Mouse (Mus musculus) neural tube, embryonic 14.5 days (tissue): ENCODE measurements around the gene Nebl. TPM values are rescaled to one million over a fixed set of nuclear protein-coding genes. Genes with fewer than 3 reads are reported as not detected.

Experiments used
- ATAC-seq: fragments of 200-750 bp; cut with Nextera tagmentation; 2 replicates; pipeline ENCODE4 v1.8.0; 2017; ENCODE audit warnings: low read depth, mild to moderate bottlenecking, moderate TSS enrichment, moderate library complexity
- H3K27ac ChIP-seq: fragments of 300-500 bp; sonication (generic); 2 replicates; pipeline ENCODE4 v1.5.1; 2014; ENCODE audit warnings: low read depth, mild to moderate bottlenecking, control low read depth, low read length, moderate library complexity, mixed read lengths
- H3K27me3 ChIP-seq: fragments of 300-500 bp; sonication (generic); 2 replicates; pipeline ENCODE4 v1.6.1; 2014; ENCODE audit warnings: low read length; ENCODE audit not compliant: control insufficient read depth, insufficient read depth
- H3K36me3 ChIP-seq: fragments of 300-500 bp; sonication (generic); 2 replicates; pipeline ENCODE4 v1.6.1; 2014; ENCODE audit warnings: low read length, mixed read lengths; ENCODE audit not compliant: control insufficient read depth, insufficient read depth
- H3K4me1 ChIP-seq: fragments of 300-500 bp; sonication (generic); 2 replicates; pipeline ENCODE4 v1.6.1; 2014; ENCODE audit warnings: low read length; ENCODE audit not compliant: control insufficient read depth, insufficient read depth
- H3K4me2 ChIP-seq: fragments of 300-500 bp; sonication (generic); 2 replicates; pipeline ENCODE4 v1.6.1; 2014; ENCODE audit warnings: mild to moderate bottlenecking, low read depth, low read length, control low read depth
- H3K4me3 ChIP-seq: fragments of 300-500 bp; sonication (generic); 2 replicates; pipeline ENCODE4 v1.5.1; 2014; ENCODE audit warnings: low read depth, low read length, control low read depth, mixed read lengths
- H3K9ac ChIP-seq: fragments of 300-500 bp; sonication (generic); replicated peaks from 2 replicates; pipeline ENCODE4 v1.6.1; 2014; ENCODE audit warnings: low read depth, mild to moderate bottlenecking, control low read depth, low read length, mixed read lengths
- H3K9me3 ChIP-seq: fragments of 300-500 bp; sonication (generic); 2 replicates; pipeline ENCODE4 v1.6.1; 2016; ENCODE audit warnings: low read length; ENCODE audit not compliant: control insufficient read depth
- WGBS: fragments of 180-500 bp; shearing (Covaris S2); extraction: QIAGEN DNeasy Blood & Tissue Kit; methylation state at CpG from one replicate; pipeline ENCODE4 v1.1.7; 2014; 5-methylcytosine and 5-hydroxymethylcytosine counted together
- polyA plus RNA-seq: library from polyadenylated mRNA; unstranded; fragments of >200 nt; fragmentation: Nextera tagmentation; extraction: Ambion mirVana; gene quantifications from 2 replicates; pipeline ENCODE4 v1.2.1, GENCODE M21; 2014

Gene Nebl
- polyA plus RNA-seq = 16.3 and 16.7 TPM in 2 replicates

DNA sequence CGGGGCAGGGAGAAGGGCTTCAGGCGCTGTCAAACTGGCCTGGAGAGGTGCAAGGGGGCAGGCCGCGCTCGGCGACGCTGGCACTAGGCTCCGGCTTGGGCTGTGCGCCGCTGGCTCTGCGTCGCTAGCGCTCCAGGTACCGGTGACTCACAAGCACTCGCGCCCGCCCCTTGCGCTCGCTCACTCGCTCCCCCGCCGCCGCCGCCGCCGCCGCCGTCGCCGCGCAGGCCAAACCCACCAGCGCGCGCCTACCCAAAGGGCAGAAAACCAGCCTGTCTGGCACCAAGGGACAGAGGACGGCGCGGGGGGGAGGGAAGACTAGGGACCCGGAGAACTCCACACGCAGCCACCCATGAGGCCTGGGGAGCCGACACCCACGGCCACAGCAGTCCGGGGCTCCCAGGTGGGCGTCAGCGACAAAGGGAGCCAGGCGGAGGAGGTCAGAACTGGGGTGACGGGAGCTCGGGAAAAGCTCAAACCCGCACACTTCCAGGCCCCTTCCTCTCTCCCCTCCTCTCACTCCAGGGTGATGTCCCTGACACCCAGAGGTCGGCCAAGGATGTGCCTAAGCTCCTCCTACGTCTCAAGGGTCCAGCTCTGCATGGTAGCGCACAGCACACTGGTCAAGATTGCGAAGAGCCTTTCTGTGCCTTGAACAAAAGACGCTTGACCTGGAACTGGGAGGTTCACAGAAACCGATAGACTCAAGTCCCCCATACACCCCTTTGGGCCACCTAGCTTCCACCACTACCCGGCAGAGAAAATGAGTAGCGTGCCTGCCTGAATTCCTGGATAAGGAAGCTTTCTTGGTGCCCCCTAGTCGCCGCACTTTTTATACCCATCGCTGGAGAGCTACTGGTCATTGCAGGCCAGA lies at the start of gene Nebl:
TSS of gene Nebl (minus strand) at position 508 of the 874 bp plus-strand sequence.
- H3K27ac ChIP-seq = peak within 1 kb of the TSS; percentile 73
- under 1% methylated on average over 58 of the region's 59 CpGs for WGBS
- peaks cover 3% of the 10 kb centered on the region; the same call in 1 of the 2 replicates for H3K27me3 ChIP-seq
- H3K4me2 ChIP-seq = peak within 1 kb of the TSS; percentile 78
- no peaks in the 10 kb centered on the region for H3K36me3 ChIP-seq
- peak; percentile 91 for ATAC-seq
- 0 out of 2 replicates have a peak, but pooled peaks cover 7% of the 10 kb centered on the region for H3K4me1 ChIP-seq
- no peaks in the 10 kb centered on the region for H3K9me3 ChIP-seq
- peak within 1 kb of the TSS; percentile 67 for H3K4me3 ChIP-seq
- H3K9ac ChIP-seq = peak within 1 kb of the TSS; percentile 75

DNA sequence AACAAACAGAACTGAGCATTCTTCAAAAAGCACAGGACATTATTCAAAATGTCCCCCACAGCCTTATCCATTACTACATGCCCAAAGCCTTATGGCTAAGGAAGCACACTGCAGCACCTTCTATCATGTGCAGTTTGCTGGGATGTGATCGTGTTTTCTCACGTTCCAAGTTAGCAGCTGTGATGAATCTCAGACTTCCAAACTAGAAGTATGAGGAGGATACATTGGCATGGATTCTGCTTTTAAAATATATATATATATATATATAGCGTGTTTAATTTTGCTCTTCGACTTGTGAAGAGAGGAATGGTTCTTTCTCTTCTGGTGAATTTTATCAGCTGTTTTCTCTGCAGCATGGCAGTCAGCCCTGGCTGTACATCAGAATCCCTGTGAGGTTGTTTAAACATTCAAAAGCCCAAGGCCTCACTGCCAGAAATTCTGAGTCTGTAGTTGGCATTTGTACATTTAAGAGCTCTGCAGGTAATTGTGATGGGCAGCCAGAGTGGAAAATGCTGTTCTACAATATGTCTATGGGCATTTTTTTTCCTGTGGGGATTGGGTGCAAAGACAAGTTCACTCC lies 39.1 kb upstream of the Nebl start:
- Histone ChIP-seq H3K4me3 (no peak overlapping the region), H3K9me3 (no peaks in the 10 kb centered on the region), H3K36me3 (no peaks in the 10 kb centered on the region), H3K27me3 (no peaks in the 10 kb centered on the region), H3K27ac (no peak overlapping the region), H3K4me1 (no peaks in the 10 kb centered on the region), H3K9ac (no peak overlapping the region), H3K4me2 (no peak overlapping the region)
- ATAC-seq = no peak
- WGBS = 94% methylated on average over 4 of the region's 4 CpGs

DNA sequence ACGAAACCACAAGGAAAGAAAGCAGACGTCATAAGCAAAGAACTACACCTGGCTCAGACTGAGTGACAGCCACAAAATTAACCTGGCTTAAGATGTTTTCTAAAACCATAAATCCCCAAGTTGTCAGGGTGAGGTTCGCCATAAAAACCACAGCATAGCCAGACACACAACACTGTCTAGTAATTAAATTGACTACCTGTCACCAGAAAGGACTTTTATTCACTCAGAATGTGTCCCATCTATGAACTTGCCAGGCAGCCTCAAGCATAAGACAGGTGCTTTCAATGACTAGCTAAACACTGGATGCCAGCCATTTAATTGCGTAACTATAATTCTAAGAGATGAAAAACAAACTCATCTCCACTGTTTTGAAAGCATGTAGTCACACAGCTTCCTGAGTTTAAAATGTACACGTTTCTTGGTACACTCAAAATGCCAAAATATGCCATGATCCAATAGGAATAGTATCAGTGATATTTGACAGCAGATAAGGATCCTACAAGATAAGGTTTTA lies 38.0 kb upstream of the Nebl start:
- Histone ChIP-seq H3K36me3 (no peaks in the 10 kb centered on the region), H3K27me3 (no peaks in the 10 kb centered on the region), H3K4me1 (no peaks in the 10 kb centered on the region), H3K27ac (no peak overlapping the region), H3K9ac (no peak overlapping the region), H3K4me3 (no peak overlapping the region), H3K9me3 (no peaks in the 10 kb centered on the region), H3K4me2 (no peak overlapping the region)
- 82% methylated on average over 5 of the region's 5 CpGs for WGBS
- no peak for ATAC-seq

DNA sequence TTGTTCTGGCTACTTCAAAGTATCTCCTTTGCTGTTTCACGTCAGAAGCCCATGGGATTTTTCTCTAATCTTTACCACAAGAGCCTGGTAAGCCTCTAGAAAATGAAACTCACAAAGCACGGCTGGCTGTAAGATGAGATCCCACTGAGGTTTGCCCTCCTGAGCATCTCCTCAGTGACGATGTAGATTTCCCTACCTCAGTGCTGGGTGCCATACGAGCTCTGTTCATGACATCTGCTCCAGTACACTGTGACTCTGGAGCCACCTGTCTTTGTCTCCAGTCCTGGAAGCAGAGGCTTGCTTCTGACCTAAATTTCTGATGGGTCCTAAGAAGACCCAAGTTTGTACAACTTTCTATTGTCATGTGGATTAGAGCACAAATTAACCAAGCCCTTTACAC lies 25.0 kb upstream of the Nebl start:
- Histone ChIP-seq H3K4me1 (no peaks in the 10 kb centered on the region), H3K4me3 (no peak overlapping the region), H3K36me3 (no peaks in the 10 kb centered on the region), H3K27me3 (no peaks in the 10 kb centered on the region), H3K27ac (no peak overlapping the region), H3K9me3 (no peaks in the 10 kb centered on the region), H3K9ac (no peak overlapping the region), H3K4me2 (no peak overlapping the region)
- WGBS = 69% methylated on average over 4 of the region's 4 CpGs
- ATAC-seq = no peak

DNA sequence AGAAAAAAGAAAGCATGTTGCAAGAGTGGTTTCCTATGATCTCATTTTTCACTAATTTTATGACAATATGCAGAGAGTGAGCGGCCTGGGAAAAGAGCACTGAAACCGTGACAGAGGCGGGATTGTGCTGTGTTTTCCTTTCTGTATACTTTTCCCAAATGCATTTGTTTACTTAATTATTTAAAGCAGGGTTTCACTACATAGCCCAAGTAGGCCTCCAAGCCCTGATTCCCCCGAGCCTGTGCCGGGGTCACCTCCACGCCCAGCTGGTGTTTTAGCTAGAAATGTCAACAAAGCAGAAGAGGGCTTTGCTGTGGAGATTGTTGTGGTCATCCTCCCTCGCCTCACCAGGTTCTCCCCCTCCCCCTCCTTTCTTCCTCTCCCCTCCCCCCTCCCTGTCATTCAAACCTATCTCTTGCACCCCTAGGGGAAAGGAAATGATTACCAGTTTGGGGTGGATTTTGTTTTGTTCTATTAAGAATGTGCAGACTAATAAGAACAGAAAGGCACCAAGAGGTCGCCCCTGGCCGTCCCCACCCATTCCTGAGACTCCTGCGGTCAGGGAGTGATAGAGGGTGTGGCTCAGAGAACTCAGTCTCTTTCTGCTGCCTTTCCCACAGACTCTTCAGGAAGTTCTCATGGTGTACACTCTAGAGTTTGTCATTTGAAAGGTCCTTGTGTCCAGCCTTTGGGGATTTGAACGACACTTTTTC lies 10.9 kb upstream of the Nebl start:
- Histone ChIP-seq H3K36me3 (no peaks in the 10 kb centered on the region), H3K4me2 (peak overlapping the region; percentile 50), H3K27ac (no peak overlapping the region), H3K9me3 (no peaks in the 10 kb centered on the region), H3K4me1 (peaks cover 6% of the 10 kb centered on the region; the same call in 1 of the 2 replicates), H3K4me3 (peak overlapping the region; percentile 26; the same call in 1 of the 2 replicates), H3K27me3 (no peaks in the 10 kb centered on the region), H3K9ac (no peak overlapping the region)
- peak; percentile 50 for ATAC-seq
- WGBS = 10% methylated on average over 11 of the region's 11 CpGs

DNA sequence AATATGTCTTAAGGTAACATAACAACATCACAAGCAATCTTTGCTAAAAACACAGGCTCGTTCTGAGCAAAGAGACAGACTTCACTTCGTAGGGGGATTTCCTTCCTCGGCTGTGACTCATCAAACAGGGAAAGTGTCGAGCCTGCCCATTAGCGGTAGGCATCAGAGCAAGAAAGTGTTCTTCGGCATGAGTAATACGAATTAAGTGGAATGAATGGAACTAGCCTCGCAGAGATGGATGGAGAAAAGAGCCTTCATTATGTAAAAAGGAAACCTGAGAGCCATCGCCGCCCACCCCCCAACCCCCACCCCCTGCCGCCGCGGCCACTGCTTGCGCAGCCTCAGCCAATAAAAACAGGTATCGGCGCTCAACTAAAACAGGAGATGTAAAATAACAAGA lies 10.3 kb upstream of the Nebl start:
- Histone ChIP-seq H3K9ac (no peak overlapping the region), H3K27ac (no peak overlapping the region), H3K36me3 (no peaks in the 10 kb centered on the region), H3K4me3 (peak overlapping the region; percentile 26; the same call in 1 of the 2 replicates), H3K4me1 (peaks cover 6% of the 10 kb centered on the region; the same call in 1 of the 2 replicates), H3K27me3 (no peaks in the 10 kb centered on the region), H3K4me2 (peak overlapping the region; percentile 50), H3K9me3 (no peaks in the 10 kb centered on the region)
- under 1% methylated on average over 16 of the region's 16 CpGs for WGBS
- ATAC-seq = peak; percentile 77; the same call in 1 of the 2 replicates

DNA sequence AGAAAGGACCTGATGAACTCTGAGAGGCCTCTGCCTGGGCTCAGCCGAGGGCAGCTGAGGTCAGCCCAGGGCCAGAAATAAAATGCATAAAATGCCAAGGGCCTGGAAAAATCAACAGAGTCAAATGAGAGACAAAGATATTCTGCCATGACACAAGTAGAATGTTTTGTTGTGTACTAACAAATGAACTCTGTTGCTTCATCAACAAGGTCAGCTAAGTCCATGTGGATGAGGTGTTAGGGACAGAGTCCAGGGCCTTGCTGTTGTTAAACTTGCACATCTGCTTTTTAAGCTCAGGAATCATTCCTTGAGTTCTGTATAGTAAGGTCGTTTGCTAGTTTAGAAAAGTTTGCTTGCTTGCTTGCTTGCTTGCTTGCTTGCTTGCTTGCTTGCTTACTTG lies 9.2 kb upstream of the Nebl start:
- no peak overlapping the region for H3K9ac ChIP-seq
- H3K9me3 ChIP-seq = no peaks in the 10 kb centered on the region
- ATAC-seq = no peak
- H3K36me3 ChIP-seq = no peaks in the 10 kb centered on the region
- H3K4me2 ChIP-seq = no peak overlapping the region
- no peak overlapping the region for H3K4me3 ChIP-seq
- WGBS = 41% methylated on average over 2 of the region's 2 CpGs
- no peak overlapping the region for H3K27ac ChIP-seq
- peaks cover 6% of the 10 kb centered on the region; the same call in 1 of the 2 replicates for H3K4me1 ChIP-seq
- H3K27me3 ChIP-seq = no peaks in the 10 kb centered on the region

DNA sequence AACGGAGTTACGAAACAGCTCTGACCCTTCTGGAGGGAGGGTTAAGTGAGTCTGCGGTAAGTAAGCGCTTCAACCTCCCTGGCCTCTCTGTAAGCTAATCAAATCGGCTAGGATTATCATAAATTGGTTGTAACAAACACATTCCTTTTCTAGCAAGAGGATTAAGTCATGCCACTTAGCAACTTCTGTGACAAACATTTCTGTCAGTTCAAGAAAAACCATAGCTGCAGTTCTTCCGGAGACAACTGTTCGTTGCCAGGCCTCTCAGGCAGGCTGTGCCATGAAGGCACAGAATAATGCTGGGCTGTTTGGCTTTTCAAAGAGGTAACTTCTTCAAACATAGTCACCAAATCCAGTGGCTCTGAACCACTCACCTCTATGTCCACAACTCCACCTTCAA lies 946 bp upstream of the Nebl start:
- Histone ChIP-seq H3K27ac (no peak overlapping the region), H3K36me3 (no peaks in the 10 kb centered on the region), H3K9ac (no peak overlapping the region), H3K27me3 (peaks cover 3% of the 10 kb centered on the region; the same call in 1 of the 2 replicates), H3K4me1 (0 out of 2 replicates have a peak, but pooled peaks cover 7% of the 10 kb centered on the region), H3K4me2 (no peak overlapping the region; the same call in 1 of the 2 replicates), H3K9me3 (no peaks in the 10 kb centered on the region), H3K4me3 (no peak overlapping the region)
- no peak for ATAC-seq
- WGBS = 37% methylated on average over 7 of the region's 7 CpGs
